Mouse (Mus musculus) megakaryocyte-erythroid progenitor cell, adult 5-6 weeks (primary cell): ENCODE data around the gene Slc35f4. TPM values are rescaled to one million over a fixed set of nuclear protein-coding genes. Genes with fewer than 3 reads are reported as not detected.

Experiments used
- ATAC-seq: replicated peaks from 2 replicates; pipeline ENCODE4 v1.8.0; 2016; ENCODE audit warnings: mild to moderate bottlenecking, inconsistent platforms; ENCODE audit not compliant: severe bottlenecking, poor library complexity, low FRiP score, low TSS enrichment
- total RNA-seq, 2 experiments: library from RNA; stranded (forward) in 1 of 2; stranded (reverse) in 1 of 2; fragments of 200-1000, 215-1000 nt in 1 of 2; fragments of >200 nt in 1 of 2; fragmentation: Nextera tagmentation in 1 of 2; gene quantifications; 2 replicates each; pipeline ENCODE4 v1.2.3; 2014 to 2017

Gene Slc35f4
- total RNA-seq (2014; fragmentation: Nextera tagmentation) (not detected in 2 replicates), total RNA-seq (2017) (not detected in 2 replicates)

DNA sequence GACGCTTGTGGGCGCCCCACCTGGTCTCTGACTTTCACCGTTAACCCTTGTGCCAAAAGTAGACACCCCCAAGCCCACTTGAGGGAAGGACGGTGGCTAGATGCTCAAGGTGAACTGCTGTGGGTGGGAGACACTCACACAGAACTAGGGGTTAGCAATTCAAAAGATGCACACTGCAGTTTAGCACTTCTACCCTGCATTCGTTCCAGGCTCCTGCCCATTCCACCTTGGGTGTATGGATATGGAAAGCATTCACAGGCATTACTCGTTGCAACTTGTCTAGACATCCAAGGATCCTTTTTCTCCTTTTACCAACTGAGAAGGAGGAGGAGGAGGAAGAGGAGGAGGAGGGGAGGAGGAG is at the start of gene Slc35f4:
TSS of gene Slc35f4 (minus strand) at position 116 of the 361 bp plus-strand sequence.
- ATAC-seq, result no peak

GRCm38 (mm10) chr14:49568369-49568768 is 42.5 kb upstream of the Slc35f4 start:
- ATAC-seq, result no peak

GRCm38 (mm10) chr14:49560706-49561105 is 34.9 kb upstream of the Slc35f4 start:
- no peak for ATAC-seq

DNA sequence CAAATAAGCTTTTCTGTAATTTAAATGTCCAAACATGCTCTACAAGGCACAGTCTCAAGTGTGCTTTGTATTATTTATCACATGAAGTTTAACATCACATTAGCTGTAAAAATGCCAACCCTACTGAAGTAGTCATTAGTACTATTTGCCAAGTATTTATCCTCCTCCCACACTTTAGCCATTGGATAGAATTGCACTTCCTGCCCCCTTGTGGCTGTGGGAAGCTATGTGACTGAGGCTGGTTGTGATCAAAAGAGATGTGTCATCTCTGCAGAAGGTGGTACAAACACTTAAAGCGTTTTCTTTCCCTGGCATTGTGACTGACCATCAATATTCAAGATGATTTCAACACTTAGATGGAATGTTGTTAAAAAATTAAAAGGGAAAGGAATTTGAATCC is 14.3 kb upstream of the Slc35f4 start:
- ATAC-seq, result no peak

GRCm38 (mm10) chr14:49525176-49525930 is 493 bp downstream of the Slc35f4 start:
- no peak; the same call in 1 of the 2 replicates for ATAC-seq

DNA sequence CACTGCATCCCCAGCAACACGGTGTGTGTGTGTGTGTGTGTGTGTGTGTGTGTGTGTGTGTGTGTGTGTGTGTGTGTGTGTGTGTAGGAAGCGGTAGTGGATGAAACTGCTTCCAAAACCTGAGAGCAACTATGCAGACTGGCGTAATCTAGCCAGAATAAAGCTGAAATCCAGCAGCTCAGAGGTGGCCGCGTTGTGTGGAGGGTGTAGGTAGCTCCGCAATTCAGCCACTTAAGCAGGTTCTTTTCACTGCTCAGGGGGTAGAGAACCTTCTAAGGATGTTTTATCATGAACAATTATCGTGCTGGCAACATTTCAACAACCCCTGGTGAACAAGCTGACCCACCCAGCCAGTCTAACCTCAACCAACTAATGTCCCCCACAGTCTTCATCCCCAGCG is 1.2 kb downstream of the Slc35f4 start:
- no peak for ATAC-seq

DNA sequence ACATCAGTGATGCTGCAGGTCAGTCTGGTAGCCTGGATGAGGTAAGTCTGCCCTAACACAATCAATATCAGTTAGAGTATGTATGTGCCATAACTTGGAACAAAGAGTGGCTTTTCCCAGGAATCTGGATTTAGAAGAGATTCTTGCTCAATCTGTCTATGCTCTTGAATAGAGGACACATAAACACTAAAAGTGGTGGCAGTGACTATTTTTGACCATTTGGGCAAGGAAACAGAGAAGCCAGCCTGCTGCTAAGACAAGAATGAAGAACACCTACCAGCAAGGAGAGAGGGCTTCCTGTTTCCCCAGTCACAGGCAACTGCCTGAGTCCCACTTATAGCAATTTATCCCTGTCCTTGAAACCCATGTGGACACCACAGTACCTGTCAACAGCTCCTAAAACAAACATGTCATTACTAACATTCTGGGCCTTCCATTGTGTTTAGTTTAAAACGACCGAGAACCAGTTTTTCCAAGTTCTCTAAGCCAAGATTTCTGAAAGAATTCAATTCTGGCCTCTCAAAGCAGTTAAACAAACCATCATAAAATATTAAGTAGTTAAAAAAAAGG is 10.7 kb downstream of the Slc35f4 start:
- no peak for ATAC-seq

DNA sequence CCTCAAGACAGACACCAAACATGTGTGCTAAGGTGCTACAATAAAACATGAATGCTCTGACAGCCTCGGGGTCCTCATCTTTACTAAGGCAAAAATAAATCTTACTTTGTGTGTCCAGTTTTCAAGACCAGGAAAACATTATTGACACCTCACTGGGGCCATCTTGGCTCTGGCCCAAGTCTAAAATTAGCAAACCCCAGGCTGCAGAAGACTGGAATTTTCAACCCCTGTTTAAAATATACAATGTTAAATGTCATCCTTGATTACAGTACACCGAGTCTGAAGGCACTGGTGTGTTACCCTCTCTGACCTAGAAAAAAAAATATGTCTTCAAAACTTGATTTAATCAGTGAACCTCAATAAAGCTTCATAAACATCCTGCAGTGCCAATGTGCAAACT is 11.7 kb downstream of the Slc35f4 start:
- no peak for ATAC-seq

GRCm38 (mm10) chr14:49495192-49495591 is 30.7 kb downstream of the Slc35f4 start:
- no peak for ATAC-seq

- ATAC-seq, result no peak
Observed at GRCm38 (mm10) chr14:49493793-49494192, 32.1 kb downstream of the Slc35f4 start.

GRCm38 (mm10) chr14:49492506-49492905 is 33.3 kb downstream of the Slc35f4 start:
- no peak for ATAC-seq

GRCm38 (mm10) chr14:49476602-49477001 is 49.2 kb downstream of the Slc35f4 start:
- no peak for ATAC-seq

GRCm38 (mm10) chr14:49461761-49462160 is 64.1 kb downstream of the Slc35f4 start:
- ATAC-seq, result no peak

- no peak for ATAC-seq
Observed at GRCm38 (mm10) chr14:49460799-49461198, 65.0 kb downstream of the Slc35f4 start.

DNA sequence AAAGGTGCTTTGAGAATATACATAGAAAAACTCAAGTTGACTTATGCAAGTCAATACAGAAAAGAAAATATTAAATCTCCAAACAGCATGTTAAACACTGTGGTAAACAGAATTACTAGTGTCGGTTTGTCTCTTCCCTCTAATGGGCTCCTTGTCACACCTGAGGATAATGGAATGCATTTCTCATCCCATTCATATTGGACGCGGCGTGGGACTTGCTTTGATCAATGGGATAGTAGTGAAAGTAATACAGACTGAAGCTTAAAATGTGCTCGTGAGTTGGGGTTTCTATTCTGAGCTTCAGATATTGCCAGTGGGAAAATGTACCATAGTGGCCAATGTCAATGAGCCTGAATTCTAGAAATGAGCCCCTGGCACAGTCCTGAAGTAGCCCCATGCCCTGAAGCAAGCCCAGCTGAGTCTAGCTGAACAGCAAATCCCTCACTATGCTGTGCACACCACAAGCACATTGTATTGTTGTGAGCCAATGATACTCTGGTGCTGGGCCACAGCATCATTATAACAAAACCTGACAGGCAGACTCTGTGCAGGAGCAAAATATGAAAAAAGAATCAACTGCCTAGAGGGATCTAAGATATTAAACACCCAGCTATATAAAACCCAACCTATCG is 71.4 kb downstream of the Slc35f4 start:
- no peak for ATAC-seq

- ATAC-seq, result no peak
Observed at GRCm38 (mm10) chr14:49453782-49454181, 72.1 kb downstream of the Slc35f4 start.

DNA sequence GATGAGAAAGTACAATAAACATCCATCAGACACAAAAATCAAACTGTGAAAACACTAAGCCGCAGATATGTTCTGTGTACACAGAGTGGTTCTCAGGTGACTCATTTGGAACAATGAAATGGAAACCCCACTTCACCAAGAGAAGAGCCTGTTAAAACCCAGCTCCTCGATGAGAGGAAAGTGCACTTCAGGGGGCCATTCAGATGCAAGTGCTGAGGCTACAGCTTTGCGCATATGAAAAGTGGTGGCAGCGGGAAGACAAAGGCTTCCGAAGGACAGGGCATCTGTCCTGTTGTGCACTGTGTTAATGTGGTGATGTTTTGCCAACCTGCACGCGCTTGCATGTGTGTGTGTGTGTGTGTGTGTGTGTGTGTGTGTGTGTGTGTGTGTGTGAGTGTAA is 78.2 kb downstream of the Slc35f4 start:
- ATAC-seq, result no peak

DNA sequence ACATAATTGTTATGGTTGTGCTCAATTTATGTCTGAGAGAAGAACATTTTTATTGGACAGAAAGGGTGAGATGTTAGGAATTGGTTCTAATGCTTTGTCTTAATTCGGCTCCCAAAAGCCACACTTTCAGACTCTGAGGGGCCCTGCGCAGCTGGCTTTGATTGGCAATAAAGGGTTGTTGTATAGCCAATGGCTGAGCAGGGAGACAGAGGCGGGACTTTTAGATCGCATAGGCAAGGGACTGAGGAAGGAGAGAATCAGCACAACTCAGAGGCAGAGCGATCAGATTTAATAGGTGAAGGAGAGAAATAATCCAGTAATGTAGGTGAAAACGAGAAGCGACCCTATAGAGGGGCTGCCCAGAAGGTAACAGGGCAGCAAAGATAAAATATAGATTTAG is 79.4 kb downstream of the Slc35f4 start:
- no peak for ATAC-seq

DNA sequence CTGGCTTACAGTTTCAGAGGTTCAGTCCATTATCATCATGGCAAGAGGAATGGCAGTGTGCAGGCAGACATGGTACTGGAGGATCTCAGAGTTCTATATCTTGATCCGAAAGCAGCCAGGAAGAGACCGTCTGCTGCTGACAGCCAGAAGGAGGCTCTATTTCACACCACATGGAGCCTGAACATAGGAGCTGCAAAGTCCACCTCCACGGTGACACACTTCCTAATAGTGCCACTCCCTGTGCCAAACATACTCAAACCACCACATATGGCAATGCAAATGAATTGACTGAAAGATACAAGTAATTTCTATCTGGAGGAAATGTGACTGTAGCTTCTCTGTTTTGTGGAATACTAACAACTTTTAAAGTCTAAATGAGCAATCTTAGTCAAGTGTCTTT is 89.0 kb downstream of the Slc35f4 start:
- ATAC-seq, result no peak

GRCm38 (mm10) chr14:49431821-49432220 is 94.0 kb downstream of the Slc35f4 start:
- no peak for ATAC-seq

- no peak for ATAC-seq
Observed at GRCm38 (mm10) chr14:49392482-49392881, 133.4 kb downstream of the Slc35f4 start.
